Mouse (Mus musculus) embryo, embryonic 11 days (tissue): ENCODE data around the gene Slc22a21.

Experiments used
- DNase-seq: peaks from one replicate; pipeline ENCODE4 v3.0.0-alpha.2; 2015

The Slc22a21 gene

GRCm38 (mm10) chr11:53900991-53901390, 79.1 kb downstream of the Slc22a21 start:
- DNase-seq = no peak

DNA sequence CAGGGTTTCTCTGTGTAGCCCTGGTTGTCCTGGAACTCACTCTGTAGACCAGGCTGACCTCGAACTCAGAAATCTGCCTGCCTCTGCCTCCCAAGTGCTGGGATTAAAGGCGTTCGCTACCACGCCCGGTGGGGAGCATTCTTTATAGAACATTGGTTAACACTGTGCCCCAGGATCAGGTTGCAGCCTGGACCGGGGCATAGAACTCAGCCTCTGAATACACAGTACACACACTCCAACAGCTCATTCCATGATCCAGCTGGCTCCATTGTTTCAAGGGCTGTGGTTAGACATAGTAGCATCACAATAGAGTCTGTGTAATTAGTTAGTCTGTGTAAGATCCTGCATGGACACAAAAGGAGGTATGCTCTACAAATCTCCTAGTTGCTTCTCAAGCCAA, 80.2 kb downstream of the Slc22a21 start:
- no peak for DNase-seq
